Mouse (Mus musculus): ENCODE data around the gene Arhgef38.

DNA sequence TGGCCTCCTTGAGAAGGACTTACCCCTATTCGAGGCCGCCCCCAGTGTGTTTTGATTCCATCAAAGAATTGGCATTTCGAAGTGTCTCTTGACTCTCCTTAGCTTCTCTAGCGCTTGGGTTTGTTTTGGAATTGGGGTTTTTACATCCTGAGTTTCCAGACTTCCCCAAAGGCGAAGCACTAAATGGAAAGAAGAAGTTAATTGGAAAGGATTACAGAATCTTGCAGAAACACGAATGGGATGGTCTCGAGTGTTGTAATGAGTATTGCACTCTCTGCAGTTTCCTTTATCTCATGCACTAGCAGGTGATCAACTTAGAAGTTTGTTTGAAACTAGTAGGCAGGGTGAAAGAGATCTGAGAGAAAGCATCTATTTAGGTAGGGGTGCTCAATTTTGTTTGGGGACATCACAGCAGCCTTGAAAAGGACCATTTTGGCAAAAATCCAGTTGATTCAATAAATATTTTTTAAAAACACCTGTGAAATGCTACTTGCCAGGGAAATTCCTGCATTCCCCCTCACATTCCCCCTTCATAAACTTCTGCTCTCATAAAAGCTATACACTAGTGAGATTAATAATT, 142.4 kb downstream of the Arhgef38 start:
- TF ChIP-seq POLR2A (IDR thresholded peaks at IDR 0.05; ENCODE audit: insufficient read depth, low read depth, low read length) (no peak), CTCF (IDR thresholded peaks at IDR 0.05; ENCODE audit: insufficient read depth, low read depth, low read length) (no peak)
